14 mouse cellular contexts compared by ENCODE assay signal in the genomic region with DNA sequence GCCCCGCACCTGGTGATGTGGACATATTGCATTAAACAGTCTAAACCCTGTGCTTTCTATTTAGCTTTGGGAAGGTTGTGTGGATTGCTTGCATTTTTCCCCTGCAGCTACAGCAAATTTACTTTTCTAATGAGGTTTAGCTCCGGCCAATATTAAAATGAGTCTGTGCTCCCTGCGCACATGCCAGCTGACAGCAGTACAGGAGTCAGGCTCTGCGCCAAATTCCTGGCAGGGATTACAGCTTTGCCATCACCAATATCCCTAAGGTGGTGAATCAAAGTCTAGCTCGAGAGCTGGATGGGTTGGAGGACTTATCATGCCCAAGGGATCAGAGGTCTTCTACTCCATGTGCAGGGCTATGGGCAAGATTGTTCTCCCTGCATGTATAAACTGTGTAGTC. TPM values are rescaled to one million over a fixed set of nuclear protein-coding genes. Genes with fewer than 3 reads are reported as not detected.
DNase-seq lines count a peak whose midpoint lies in the region; ATAC-seq and TF ChIP-seq lines count a peak whose summit lies in the region.
"Had no signal": no experiment of that assay in that cellular context is flagged by ENCODE, and none has a peak within 500 bp of the region (broad histone marks: within the 10 kb centered on the region; RNA-seq: fewer than 3 reads in every experiment).

No protein-coding gene starts in this region.

- TF ChIP-seq CTCF in cerebellum, adult 2 months (IDR thresholded peaks at IDR 0.05; ENCODE audit: borderline replicate concordance, insufficient read depth, low read depth, low read length), result no peak
- no peak for TF ChIP-seq CTCF in hindbrain, postnatal 0 days (IDR thresholded peaks at IDR 0.05; ENCODE audit: low read depth)

- DNase-seq in layer of hippocampus, adult 11-12 months (ENCODE audit: low spot score), result peak; percentile 54
- DNase-seq in layer of hippocampus, adult 9-10 months (ENCODE audit: low spot score), result no peak
- peak; percentile 33 to 58 for DNase-seq in cerebellum, adult 2 months
- peak; percentile 41 for DNase-seq in cerebellum, adult 9-11 months
- peak; percentile 75 for DNase-seq in hindbrain, postnatal 0 days (ENCODE audit: low spot score)
- DNase-seq in right cerebral cortex, postnatal 36 days (ENCODE audit: low spot score in 2 of 2), result no peak
- no peak for DNase-seq in right cerebral cortex, adult 18-20 months
- DNase-seq: gastrocnemius, postnatal 25 days; lung, postnatal 10 days; spleen, adult 18-20 months had no signal

- peak overlapping the region; percentile 66 for H3K4me2 ChIP-seq in hindbrain, postnatal 0 days (ENCODE audit: low read depth, low read length)
- H3K4me2 ChIP-seq: heart, embryonic 13.5 days; liver, embryonic 12.5 days had no signal

- no peak overlapping the region for H3K9ac ChIP-seq in hindbrain, postnatal 0 days (replicated peaks; ENCODE audit: low read length)
- H3K9ac ChIP-seq: heart, embryonic 13.5 days; liver, embryonic 12.5 days had no signal

- 0 out of 2 replicates have a peak, but pooled peaks cover 1% of the 10 kb centered on the region for H3K36me3 ChIP-seq in hindbrain, postnatal 0 days (ENCODE audit: insufficient read depth, low read length)
- H3K36me3 ChIP-seq: heart, embryonic 13.5 days; liver, embryonic 12.5 days had no signal

- no peak overlapping the region for H3K4me3 ChIP-seq in cerebellum, adult 2 months (replicated peaks; ENCODE audit: insufficient read depth, low read depth, low read length)
- H3K4me3 ChIP-seq in hindbrain, postnatal 0 days (ENCODE audit: low read length), result peak overlapping the region; percentile 20
- H3K4me3 ChIP-seq: heart, embryonic 13.5 days; liver, embryonic 12.5 days had no signal

- no peak for ATAC-seq in hindbrain, postnatal 0 days
- ATAC-seq: liver, embryonic 12.5 days; Patski had no signal

- no peak for TF ChIP-seq POLR2A in cerebellum, adult 2 months (IDR thresholded peaks at IDR 0.05; ENCODE audit: borderline replicate concordance, insufficient read depth, low read length)

- no peak overlapping the region for H3K27ac ChIP-seq in cerebellum, adult 2 months (ENCODE audit: insufficient read depth, low read length)
- H3K27ac ChIP-seq in hindbrain, postnatal 0 days, result no peak overlapping the region
- H3K27ac ChIP-seq: heart, embryonic 13.5 days; liver, embryonic 12.5 days had no signal

- WGBS in cerebellum, adult 2 months, result 17% methylated on average over 5 of the region's 5 CpGs
- WGBS in hindbrain, postnatal 0 days, result 23% methylated on average over 5 of the region's 5 CpGs

- no peaks in the 10 kb centered on the region for H3K9me3 ChIP-seq in hindbrain, postnatal 0 days (ENCODE audit: low read length)
- H3K9me3 ChIP-seq: heart, embryonic 13.5 days; liver, embryonic 12.5 days had no signal

- H3K4me1 ChIP-seq in cerebellum, adult 2 months (ENCODE audit: control insufficient read depth, insufficient read depth, low read length), result peaks cover 5% of the 10 kb centered on the region
- H3K4me1 ChIP-seq in hindbrain, postnatal 0 days (ENCODE audit: insufficient read depth, low read length), result peaks cover 16% of the 10 kb centered on the region
- H3K4me1 ChIP-seq: liver, embryonic 12.5 days had no signal

- no peaks in the 10 kb centered on the region; the same call in 1 of the 2 replicates for H3K27me3 ChIP-seq in cerebellum, adult 2 months (ENCODE audit: control insufficient read depth, insufficient read depth, low read length)
- H3K27me3 ChIP-seq in hindbrain, postnatal 0 days (ENCODE audit: insufficient read depth, low read length), result no peaks in the 10 kb centered on the region

RNA-seq across cellular contexts. Expression of gene B3gat1, which starts 3.6 kb away (rescaled TPM):
- 76.0 and 81.2 TPM in 2 replicates for polyA plus RNA-seq in cerebellum, adult 2 months (2012; rRNA removed)
- 180 and 203 TPM in 2 replicates for total RNA-seq in hindbrain, postnatal 0 days (2014; rRNA removed)
- 32.8 and 37.6 TPM in 2 replicates for polyA plus RNA-seq in hindbrain, postnatal 0 days (2015; fragmentation: Nextera tagmentation; extraction: Ambion mirVana)
- total RNA-seq: monocyte, adult 5-6 weeks had no signal
- polyA plus RNA-seq: liver, embryonic 12.5 days; Patski had no signal

Comparison
In these comparisons a context has a peak if more than half of its experiments do, and no peak if none do; other contexts are left out.
1. DNase-seq: peak in layer of hippocampus, adult 11-12 months (single experiment), cerebellum, adult 2 months (2 of 2), cerebellum, adult 9-11 months (single experiment) and hindbrain, postnatal 0 days (single experiment); none in layer of hippocampus, adult 9-10 months (single experiment), right cerebral cortex, postnatal 36 days (0 of 2) and right cerebral cortex, adult 18-20 months (single experiment).